Mouse (Mus musculus) embryo, embryonic 10 days (tissue): ENCODE measurements at regions not wholly inside any gene's neighbourhood (a gene's known extent, or its start where the extent isn't known, plus 50 kb on each side); places are given as distances from the start of the nearest gene placed in this dataset.

Experiments
- DNase-seq: peaks from one replicate; pipeline ENCODE4 v3.0.0-alpha.2; 2015; ENCODE audit warnings: low spot score

GRCm38 (mm10) chr10:66909905-66910681, 185.8 kb upstream of the Jmjd1c start:
- peak; percentile 36 for DNase-seq

GRCm38 (mm10) chr10:66911261-66911911, 184.5 kb upstream of the Jmjd1c start:
- DNase-seq: no peak

- no peak for DNase-seq
Observed at GRCm38 (mm10) chr10:66912440-66912839, 183.5 kb upstream of the Jmjd1c start.

GRCm38 (mm10) chr10:66913187-66913586, 182.7 kb upstream of the Jmjd1c start:
- DNase-seq: no peak

GRCm38 (mm10) chr10:66913627-66914026, 182.3 kb upstream of the Jmjd1c start:
- peak; percentile 89 for DNase-seq

- peak; percentile 88 for DNase-seq
Observed at GRCm38 (mm10) chr10:66914288-66914975, 181.5 kb upstream of the Jmjd1c start.

GRCm38 (mm10) chr10:66915801-66916200, 180.1 kb upstream of the Jmjd1c start:
- DNase-seq: no peak

- DNase-seq: no peak
Observed at GRCm38 (mm10) chr10:66917725-66918124, 178.2 kb upstream of the Jmjd1c start.

GRCm38 (mm10) chr10:66918713-66919112, 177.2 kb upstream of the Jmjd1c start:
- no peak for DNase-seq

- peak; percentile 82 for DNase-seq
Observed at GRCm38 (mm10) chr10:66919953-66920760, 175.8 kb upstream of the Jmjd1c start.

GRCm38 (mm10) chr10:66920761-66921684, 174.9 kb upstream of the Jmjd1c start:
- peak; percentile 77 for DNase-seq

GRCm38 (mm10) chr10:66921776-66922175, 174.1 kb upstream of the Jmjd1c start:
- DNase-seq: no peak

- DNase-seq: no peak
Observed at GRCm38 (mm10) chr10:66922314-66922713, 173.6 kb upstream of the Jmjd1c start.

- no peak for DNase-seq
Observed at GRCm38 (mm10) chr10:66923947-66924346, 172.0 kb upstream of the Jmjd1c start.

GRCm38 (mm10) chr10:66924418-66924817, 171.5 kb upstream of the Jmjd1c start:
- DNase-seq: no peak

- no peak for DNase-seq
Observed at GRCm38 (mm10) chr10:66925553-66926127, 170.3 kb upstream of the Jmjd1c start.

GRCm38 (mm10) chr10:66927651-66928050, 168.3 kb upstream of the Jmjd1c start:
- no peak for DNase-seq

GRCm38 (mm10) chr10:66928211-66928990, 167.5 kb upstream of the Jmjd1c start:
- no peak for DNase-seq

- DNase-seq: no peak
Observed at GRCm38 (mm10) chr10:66930563-66930962, 165.4 kb upstream of the Jmjd1c start.

GRCm38 (mm10) chr10:66931505-66931904, 164.4 kb upstream of the Jmjd1c start:
- DNase-seq: no peak
